Mouse (Mus musculus): ENCODE data around the gene Tex29.

DNA sequence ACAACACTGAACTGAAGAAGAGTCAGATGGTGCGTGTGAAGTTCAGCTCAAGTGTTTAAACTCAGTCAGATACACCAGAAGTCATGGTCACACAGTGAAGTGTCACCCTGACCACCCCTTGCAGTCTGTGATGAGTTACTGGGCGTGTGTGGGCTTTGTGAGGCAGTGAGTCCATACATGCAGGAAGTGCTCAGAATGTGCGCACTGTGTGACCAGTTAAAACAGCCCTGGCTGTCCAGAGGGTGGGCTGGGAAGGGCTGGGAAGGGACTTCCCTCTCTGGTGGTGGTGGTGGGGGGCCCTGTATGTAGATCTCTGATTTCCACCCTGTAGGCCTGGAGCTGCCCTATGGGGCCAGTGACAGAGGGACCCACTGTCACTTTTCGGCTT lies 41.8 kb upstream of the Tex29 start:
- no peak for TF ChIP-seq POLR2A (IDR thresholded peaks at IDR 0.05; ENCODE audit: insufficient read depth, low read depth, low read length)
- TF ChIP-seq CTCF (IDR thresholded peaks at IDR 0.05) = no peak

All from heart, adult 2 months (tissue).